Mouse (Mus musculus) thymus, postnatal 10 days (tissue): ENCODE measurements around the gene Aff2.

Source experiments
- DNase-seq, 2 experiments: peaks; one replicate each; pipeline ENCODE4 v3.0.0; 2021; ENCODE audit warnings: low spot score in 2 of 2

Gene Aff2

DNA sequence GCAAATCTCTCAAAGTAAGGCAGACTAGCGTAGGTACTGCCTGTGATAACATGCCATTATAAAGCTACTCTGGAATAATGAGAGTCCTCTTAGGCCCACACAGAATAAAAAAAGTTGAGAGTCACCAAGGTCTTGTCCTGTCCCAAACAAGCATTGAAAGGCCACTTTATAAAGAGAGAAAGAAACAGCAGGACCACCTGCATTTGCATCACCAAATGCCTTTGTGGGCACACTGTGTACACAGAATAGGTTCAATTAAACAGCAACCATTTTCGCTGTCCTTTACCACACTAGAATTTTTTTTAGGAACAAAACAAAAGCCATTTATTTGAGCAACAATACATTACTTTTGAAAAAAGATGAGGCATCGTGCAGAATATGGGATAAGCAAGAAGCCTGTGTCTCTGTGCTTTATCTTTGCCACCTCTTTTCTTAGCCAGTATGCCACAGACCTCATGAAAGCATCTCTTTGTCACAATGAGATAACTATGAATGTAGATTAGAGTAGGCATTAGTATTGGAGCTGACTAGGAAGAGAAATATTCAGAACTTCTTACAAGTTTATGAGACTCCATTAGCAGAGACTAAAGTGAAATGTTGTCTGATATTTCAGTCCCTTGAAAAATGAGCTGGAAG is 385.0 kb downstream of the Aff2 start:
- DNase-seq, result no peak

DNA sequence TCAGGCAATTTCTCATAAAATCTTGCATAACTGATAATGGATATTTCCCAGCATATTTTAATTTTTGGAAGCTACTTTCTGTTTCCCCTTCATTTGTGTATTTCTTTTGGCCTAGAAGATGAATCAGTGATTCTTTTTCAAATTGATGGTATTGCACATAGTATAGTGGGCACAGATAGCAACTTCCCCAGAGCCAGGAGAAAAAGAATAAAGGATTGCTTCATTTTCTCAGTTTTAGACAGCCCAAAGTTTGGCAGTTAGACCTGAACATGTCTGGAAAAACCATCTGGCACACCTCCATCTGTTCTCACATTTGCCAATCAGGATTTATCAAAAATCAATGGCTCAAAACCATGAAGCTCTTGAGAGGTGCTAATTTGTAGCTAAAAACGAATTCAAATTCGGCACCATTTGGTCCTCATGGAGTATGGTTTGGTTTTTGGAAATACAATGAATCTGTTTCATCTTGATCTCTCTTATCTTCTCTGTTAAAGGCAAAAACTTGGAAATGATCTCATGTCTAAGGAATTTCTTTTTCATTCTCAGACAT is 441.9 kb downstream of the Aff2 start:
- no peak for DNase-seq

DNA sequence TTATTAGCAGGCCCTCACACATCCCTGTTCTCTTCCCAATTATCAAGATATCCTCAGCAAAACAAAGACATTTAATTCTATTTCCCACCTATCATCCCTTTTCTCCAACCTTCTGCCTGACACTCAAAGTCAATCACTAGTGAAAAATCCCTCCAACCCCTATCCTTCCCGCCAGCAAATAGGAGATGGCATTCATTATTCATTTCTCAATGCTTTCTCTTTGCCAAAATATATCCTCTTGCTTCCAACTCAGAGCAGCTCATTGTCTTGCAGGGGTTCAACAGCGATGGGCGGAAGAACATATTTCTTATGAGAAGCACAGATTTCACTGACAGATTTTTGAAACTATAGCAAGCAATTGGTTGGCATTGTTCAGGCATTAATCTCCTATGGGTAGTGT is 442.4 kb downstream of the Aff2 start:
- no peak for DNase-seq

DNA sequence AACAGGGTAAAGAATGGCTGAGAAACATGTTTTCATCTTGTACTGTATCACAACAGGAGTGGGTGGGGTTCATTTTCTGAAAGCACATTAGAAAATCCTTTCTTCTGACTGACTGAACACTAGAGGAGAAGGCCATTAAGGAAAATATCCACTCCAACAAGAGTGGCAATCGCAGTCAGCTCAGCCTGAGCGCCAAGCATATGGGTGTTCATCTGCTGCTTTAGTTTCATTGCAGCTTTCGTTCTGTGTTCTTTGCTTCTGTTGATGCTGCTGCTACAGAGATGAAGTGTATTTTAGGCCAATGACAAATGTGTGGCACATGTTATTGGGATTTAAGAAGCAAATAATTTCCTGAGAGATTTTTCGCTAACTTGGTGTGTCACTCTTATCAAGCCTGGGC is 451.7 kb downstream of the Aff2 start:
- no peak for DNase-seq

DNA sequence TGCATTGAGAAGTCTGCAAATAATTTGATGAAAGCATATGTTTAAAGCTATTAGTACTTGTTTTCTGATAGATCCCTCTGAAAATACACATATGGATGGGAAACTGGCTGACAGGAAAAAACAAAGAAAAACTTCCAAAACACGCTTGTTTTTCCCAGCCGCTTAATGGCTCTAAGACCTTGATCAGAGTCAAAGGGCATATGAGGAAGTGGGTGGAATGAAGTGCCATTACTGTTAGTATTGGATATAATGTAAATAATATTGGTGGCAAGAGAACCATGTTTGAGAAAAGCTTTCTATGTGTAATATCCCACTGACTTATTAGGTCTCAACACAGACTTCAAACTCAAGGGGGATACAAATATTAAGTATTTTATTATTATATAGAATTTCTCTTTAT is 455.0 kb downstream of the Aff2 start:
- DNase-seq, result no peak

DNA sequence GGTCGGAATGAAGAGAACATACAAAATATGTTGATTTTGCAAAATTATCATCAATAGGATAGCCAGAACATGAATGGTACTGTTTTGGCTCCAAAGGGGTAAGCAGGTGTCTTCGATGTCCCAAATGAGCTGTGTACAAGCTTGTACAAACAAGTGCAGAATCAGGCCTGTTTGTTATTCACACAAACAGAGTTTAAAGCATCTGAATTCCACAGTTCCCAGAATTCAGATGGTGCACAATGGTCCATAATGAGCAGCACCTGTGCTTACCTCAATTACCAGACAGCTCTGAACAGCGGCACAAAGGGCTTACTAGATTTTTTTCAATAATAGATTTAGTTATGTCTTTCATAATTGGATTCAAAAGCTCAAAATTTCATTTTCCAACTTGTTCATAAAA is 457.6 kb downstream of the Aff2 start:
- DNase-seq, result no peak

DNA sequence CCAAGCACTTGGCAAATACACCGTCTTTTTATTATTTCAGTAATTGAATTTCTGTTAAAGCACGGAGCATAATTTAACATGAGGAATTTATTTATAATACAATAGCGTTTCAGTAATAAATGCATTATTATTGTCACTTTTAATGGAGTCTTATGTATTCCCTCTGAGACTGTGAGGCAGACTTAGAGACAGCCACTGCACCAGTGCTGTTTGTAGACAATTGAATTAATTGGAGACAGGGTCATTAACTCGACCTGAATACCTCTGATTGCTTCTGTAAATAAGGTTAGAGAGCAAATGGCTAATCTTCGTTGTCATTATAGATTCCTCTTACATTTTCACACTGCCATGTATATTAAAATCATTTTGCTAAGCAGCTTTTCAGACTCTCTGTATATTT is 458.1 kb downstream of the Aff2 start:
- DNase-seq, result no peak

DNA sequence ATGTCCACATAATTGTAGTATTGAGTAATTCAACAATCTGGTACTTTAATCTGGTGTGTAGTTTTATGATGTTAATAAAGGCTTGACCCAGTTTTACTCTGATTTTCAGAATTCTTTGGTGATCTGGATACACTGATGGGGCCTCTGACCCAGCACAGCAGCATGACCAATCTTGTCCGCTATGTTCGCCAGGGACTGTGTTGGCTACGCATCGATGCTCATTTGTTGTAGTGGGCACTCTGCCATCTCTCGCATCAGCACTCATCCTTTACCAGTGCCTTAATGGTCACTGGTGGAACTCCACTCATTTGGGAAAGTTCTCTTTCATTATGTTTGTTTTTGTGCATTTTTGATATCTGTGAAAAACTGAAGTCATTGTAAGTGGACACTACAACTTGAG is 507.5 kb downstream of the Aff2 start:
- DNase-seq, result no peak

DNA sequence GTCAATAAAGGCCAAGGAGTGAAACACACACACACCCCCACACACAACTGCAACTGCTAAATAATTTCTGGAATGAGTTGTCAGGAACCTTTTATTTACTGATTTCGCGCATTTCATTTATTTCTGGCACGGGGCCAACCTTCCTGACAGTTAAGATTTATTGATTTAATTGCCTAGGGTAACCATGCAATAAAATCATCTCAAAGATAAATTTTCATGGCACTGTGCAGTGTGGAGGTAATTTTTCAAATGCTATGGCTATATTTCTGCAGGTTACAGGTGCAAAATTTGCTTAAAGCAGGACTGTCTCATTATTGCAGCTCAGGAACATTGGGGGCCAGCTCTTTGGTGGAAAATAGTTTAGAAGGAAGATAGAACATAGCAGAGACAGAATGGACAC is 531.6 kb downstream of the Aff2 start:
- DNase-seq, result no peak
